Mouse (Mus musculus) spleen, adult 18-20 months (tissue): ENCODE measurements around the gene Ifi27.
"Not testable (repeated sequence)": the region's sequence is repeated elsewhere in the genome, so short reads cannot be mapped to it uniquely, and the experiment has no call there.

Source experiments
- DNase-seq, 2 experiments: peaks; one replicate each; pipeline ENCODE4 v3.0.0; 2022; ENCODE audit warnings: mixed read lengths in 2 of 2

Ifi27 gene

GRCm38 (mm10) chr12:103433986-103434731, at the start of gene Ifi27:
Gene Ifi27, plus strand, starts transcription at chr12:103434211.
- DNase-seq, result peak; percentile 33 to 35

GRCm38 (mm10) chr12:103388505-103389347, 45.3 kb upstream of the Ifi27 start, which contains the start of gene Otub2:
Gene Otub2, plus strand, starts transcription at chr12:103388682.
- DNase-seq, result peak; percentile 90 to 93

DNA sequence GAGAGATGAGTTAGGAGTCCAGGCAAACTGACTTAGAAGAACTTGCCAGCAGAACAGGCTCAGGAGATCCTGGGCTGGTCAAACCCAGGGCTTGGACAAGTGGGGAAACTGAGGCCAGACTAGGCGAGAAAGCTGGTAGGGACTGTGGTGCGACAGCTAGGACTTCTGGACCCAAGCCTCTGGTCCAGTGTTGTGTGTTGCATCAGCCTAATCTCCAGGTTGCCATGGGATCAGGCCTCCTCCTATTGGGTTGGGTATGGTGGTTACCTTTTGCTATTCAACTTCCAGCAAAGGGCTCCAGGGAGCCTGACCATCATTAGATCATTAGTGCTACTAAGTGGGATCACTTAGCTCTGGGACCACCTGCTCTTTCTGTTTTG, 44.7 kb upstream of the Ifi27 start:
- DNase-seq, result no peak

GRCm38 (mm10) chr12:103389982-103390381, 44.0 kb upstream of the Ifi27 start:
- DNase-seq, result no peak

GRCm38 (mm10) chr12:103391098-103391497, 42.9 kb upstream of the Ifi27 start:
- DNase-seq, result no peak

DNA sequence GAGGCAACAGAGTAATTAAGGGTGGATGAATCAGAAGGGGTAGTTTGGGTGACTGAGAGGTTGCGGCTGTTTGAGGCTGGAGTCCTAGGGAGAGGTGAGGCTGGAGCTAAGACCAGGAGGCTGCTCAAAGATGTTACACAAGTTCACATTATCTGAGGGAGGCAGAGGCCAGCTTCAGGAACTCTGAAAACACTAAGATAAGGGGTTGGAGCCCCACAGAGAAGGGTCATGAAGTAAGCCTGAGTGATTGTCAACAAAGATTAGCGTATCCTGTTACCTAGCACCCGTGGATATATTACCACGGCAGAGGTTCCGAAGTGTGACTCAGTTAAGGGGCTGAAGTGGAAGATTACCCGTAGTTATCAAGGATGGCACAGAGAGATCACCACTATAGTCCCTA, 40.5 kb upstream of the Ifi27 start:
- no peak for DNase-seq

GRCm38 (mm10) chr12:103395486-103396275, 38.3 kb upstream of the Ifi27 start:
- DNase-seq, result no peak

GRCm38 (mm10) chr12:103396751-103397150, 37.3 kb upstream of the Ifi27 start:
- DNase-seq, result no peak

- no peak for DNase-seq
These were observed 29.9 kb upstream of the Ifi27 start for GRCm38 (mm10) chr12:103404131-103404530.

DNA sequence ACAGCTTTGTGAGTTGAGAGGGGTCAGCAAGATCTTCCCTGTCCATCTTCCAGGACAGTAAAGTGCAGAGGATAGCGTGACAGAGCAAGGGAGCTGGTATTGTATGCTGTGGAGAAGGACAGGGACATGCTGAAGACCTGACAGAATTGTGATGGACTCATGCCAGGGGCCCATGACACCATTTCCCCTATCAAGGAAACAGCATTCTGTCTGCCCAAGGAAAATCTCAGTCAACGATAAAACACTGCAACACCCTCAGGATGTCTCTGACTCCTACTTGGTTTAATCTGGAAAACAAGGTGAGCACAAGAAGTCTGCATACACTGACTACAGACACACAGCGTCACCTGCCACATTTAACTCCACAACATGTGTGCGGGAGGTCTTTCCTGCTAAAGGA, 26.3 kb upstream of the Ifi27 start, which contains the start of gene 9330161L09Rik:
9330161L09Rik (minus strand) TSS at position 101 of the 400 bp plus-strand sequence.
- DNase-seq, result no peak

- no peak for DNase-seq
These were observed 25.9 kb upstream of the Ifi27 start for GRCm38 (mm10) chr12:103408144-103408543.

DNA sequence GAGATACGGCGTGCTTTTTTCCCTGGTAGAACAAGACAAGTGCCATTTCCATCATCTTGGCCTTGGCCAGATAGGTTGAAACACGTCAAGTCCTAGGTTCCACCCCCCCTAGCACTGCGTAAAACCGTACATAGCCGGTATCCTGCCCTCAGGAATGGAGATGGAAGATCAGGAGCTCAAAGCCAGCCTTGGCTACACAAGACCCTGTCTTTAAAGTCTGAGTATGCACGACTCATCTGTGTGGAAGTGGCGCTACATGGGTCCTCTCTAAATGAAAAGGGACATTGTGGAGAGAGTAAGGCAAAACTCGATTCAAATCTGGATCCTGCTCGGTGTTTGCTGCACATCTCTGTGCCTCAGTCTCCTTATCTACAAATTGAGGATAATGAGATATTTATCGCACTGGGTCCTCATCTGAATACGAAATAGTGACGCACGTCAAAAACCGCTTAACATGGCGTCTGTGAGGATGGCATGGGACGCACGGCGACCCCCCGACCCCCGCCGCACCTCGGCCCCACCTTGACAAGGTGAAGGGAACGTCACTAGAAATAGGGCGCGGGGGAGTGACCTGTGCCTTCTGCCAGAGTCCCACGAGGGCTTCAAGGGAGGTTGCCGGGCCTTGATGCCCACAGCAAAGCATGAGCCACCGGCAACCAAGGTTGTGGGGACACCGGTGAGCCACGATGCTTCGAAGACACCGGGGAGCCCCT, 8.8 kb upstream of the Ifi27 start:
- no peak for DNase-seq

GRCm38 (mm10) chr12:103425729-103426470, 8.1 kb upstream of the Ifi27 start, which contains the start of gene Ddx24:
Gene Ddx24, minus strand, starts transcription at chr12:103425830.
- DNase-seq, result peak; percentile 94 to 96

DNA sequence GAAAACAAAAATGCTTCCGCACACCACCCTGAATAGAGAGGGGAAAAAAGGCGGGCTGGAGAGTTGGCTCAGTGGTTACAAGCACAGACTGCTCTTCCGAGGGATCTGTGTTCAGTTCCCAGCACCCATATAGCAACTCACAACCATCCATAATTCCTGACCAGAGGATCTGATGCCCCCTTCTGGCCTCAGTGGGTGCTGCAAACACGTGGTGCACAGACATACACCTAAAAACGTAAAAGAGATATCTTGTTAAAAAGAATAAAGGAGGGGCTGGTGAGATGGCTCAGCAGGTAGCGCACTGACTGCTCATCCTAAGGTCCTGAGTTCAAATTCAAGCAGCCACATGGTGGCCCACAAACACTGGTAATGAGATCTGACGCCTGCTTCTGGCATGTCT, 7.3 kb upstream of the Ifi27 start:
- DNase-seq, result no peak

- DNase-seq, result no peak
These were observed 581 bp upstream of the Ifi27 start for GRCm38 (mm10) chr12:103433430-103433829.

- peak in 1 of 2 experiments; percentile 6 for DNase-seq
These were observed 850 bp downstream of the Ifi27 start for GRCm38 (mm10) chr12:103434861-103435260.

GRCm38 (mm10) chr12:103437601-103438000, 3.6 kb downstream of the Ifi27 start:
- DNase-seq, result no peak

- DNase-seq, result peak in 1 of 2 experiments; percentile 33
These were observed 9.5 kb downstream of the Ifi27 start, which contains the start of gene Ifi27l2a for GRCm38 (mm10) chr12:103443524-103443923. Gene Ifi27l2a, minus strand, starts transcription at chr12:103443680.

DNA sequence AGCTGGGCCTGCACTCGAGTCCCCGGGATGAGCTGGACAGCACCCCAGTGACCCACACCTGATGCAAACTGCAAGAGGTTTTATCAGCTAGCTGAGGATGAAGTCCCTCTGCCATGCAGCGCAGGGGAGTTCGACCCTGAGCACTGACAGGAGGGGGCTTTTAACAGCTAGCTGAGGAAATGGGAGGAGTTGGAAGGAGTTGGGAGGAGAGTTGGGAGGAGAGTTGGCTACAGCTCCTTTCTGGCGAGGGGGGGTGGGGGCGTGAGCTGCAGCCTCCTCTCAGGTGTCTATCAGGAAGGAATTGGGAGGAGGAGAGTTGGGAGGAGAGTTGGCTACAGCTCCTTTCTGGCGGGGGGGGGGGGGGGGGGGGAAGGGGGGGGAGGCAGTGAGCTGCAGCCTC, 10.2 kb downstream of the Ifi27 start:
- DNase-seq, result not testable (repeated sequence)

DNA sequence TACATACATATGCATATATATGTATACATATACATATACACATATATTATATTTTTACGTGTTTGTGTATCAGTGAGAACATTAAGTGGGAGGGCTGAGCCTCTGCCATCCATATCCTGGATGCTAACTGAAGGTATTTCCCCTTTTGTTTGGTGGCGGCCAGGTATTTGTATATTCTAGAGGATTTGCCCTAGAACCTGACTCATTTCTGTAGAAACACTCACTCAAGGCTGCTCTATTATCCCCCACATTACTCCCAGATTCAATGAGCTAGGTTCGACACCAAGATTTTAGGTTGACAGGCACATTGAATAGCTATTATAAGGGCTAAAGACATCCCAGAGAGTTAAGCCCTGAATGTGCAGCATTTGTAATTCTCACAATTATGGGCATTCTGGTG, 11.0 kb downstream of the Ifi27 start:
- DNase-seq, result no peak

GRCm38 (mm10) chr12:103453361-103453760, 19.4 kb downstream of the Ifi27 start:
- no peak for DNase-seq
